Mouse (Mus musculus): Measurements from ENCODE around the gene Fam151a. TPM values are rescaled to one million over a fixed set of nuclear protein-coding genes. Genes with fewer than 3 reads are reported as not detected.
"Not testable (repeated sequence)": the region's sequence is repeated elsewhere in the genome, so short reads cannot be mapped to it uniquely, and the experiment has no call there.

The Fam151a gene
- total and polyA plus RNA-seq, 2 experiments from 2014 or later, result not detected

GRCm38 (mm10) chr4:106720631-106721030, 13.1 kb upstream of the Fam151a start:
- Histone ChIP-seq H3K4me1 (ENCODE audit: control insufficient read depth, insufficient read depth) (no peaks in the 10 kb centered on the region), H3K4me3 (ENCODE audit: low read depth, low read length) (no peak overlapping the region), H3K9ac (replicated peaks; ENCODE audit: low read depth, low read length) (no peak overlapping the region), H3K27me3 (ENCODE audit: control insufficient read depth, insufficient read depth, low read length) (0 out of 2 replicates have a peak, but pooled peaks cover 4% of the 10 kb centered on the region), H3K9me3 (replicated peaks; ENCODE audit: control insufficient read depth, low read length) (no peaks in the 10 kb centered on the region), H3K36me3 (replicated peaks; ENCODE audit: control insufficient read depth, insufficient read depth, low read length) (no peaks in the 10 kb centered on the region), H3K27ac (ENCODE audit: low read depth) (no peak overlapping the region), H3K4me2 (ENCODE audit: low read depth, low read length) (no peak overlapping the region)
- ATAC-seq (ENCODE audit: insufficient read depth, low read depth), result no peak
- TF ChIP-seq EP300 (IDR thresholded peaks at IDR 0.05; ENCODE audit: low read depth) (no peak), CTCF (IDR thresholded peaks at IDR 0.05; ENCODE audit: low read depth) (no peak)
- WGBS, result 51% methylated on average over 4 of the region's 4 CpGs
- DNase-seq (ENCODE audit: low spot score), result no peak

DNA sequence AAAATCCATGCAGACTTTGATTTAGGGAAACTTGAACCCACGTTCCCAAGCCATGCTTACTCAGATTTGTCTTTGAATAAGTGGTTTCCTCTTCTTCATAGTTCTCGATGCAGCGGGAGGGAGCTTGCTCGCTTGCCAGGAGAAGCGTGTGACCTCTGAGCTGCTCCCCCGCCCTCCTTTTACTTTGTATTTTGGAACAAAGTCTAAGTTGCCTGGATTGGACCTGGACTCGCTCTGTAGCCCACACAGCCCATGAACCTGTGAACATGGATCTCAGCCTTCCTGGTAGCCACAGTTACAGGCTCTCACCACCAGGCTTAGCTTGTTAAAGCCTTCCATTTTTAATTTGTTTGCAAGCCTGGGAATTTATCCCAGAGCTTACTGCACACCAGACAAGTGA, 2.9 kb upstream of the Fam151a start, which contains the start of gene Mroh7:
TSS of gene Mroh7 (minus strand) at position 112 of the 400 bp plus-strand sequence.
- TF ChIP-seq CTCF (IDR thresholded peaks at IDR 0.05; ENCODE audit: low read depth) (no peak), EP300 (IDR thresholded peaks at IDR 0.05; ENCODE audit: low read depth) (no peak)
- Histone ChIP-seq H3K4me2 (ENCODE audit: low read depth, low read length) (no peak within 1 kb of the TSS), H3K4me1 (ENCODE audit: control insufficient read depth, insufficient read depth) (no peaks in the 10 kb centered on the region), H3K4me3 (ENCODE audit: low read depth, low read length) (no peak within 1 kb of the TSS), H3K9me3 (replicated peaks; ENCODE audit: control insufficient read depth, low read length) (no peaks in the 10 kb centered on the region), H3K9ac (replicated peaks; ENCODE audit: low read depth, low read length) (no peak within 1 kb of the TSS), H3K27ac (ENCODE audit: low read depth) (no peak within 1 kb of the TSS), H3K36me3 (replicated peaks; ENCODE audit: control insufficient read depth, insufficient read depth, low read length) (no peaks in the 10 kb centered on the region), H3K27me3 (ENCODE audit: control insufficient read depth, insufficient read depth, low read length) (no peaks in the 10 kb centered on the region)
- no peak for DNase-seq (ENCODE audit: low spot score)
- WGBS, result 70% methylated on average over 7 of the region's 7 CpGs
- ATAC-seq (ENCODE audit: insufficient read depth, low read depth), result no peak

DNA sequence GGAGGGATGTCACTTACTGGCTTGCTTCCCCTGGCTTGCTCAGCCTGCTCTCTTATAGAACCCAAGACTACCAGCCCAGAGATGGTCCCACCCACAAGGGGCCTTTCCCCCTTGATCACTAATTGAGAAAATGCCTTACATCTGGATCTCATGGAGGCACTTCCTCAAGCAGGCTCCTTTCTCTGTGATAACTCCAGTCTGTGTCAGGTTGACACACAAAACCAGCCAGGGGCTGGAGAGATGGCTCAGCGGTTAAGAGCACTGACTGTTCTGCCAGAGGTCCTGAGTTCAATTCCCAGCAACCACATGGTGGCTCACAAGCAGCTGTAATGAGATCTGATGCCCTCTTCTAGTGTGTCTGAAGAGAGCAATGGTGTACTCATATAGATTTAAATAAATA, 3.2 kb downstream of the Fam151a start:
- 96% methylated on average over 1 of the region's 1 CpGs for WGBS
- H3K36me3 ChIP-seq (replicated peaks; ENCODE audit: control insufficient read depth, insufficient read depth, low read length); H3K4me2 ChIP-seq (ENCODE audit: low read depth, low read length); H3K27ac ChIP-seq (ENCODE audit: low read depth); H3K9me3 ChIP-seq (replicated peaks; ENCODE audit: control insufficient read depth, low read length); H3K9ac ChIP-seq (replicated peaks; ENCODE audit: low read depth, low read length); H3K27me3 ChIP-seq (ENCODE audit: control insufficient read depth, insufficient read depth, low read length); ATAC-seq (ENCODE audit: insufficient read depth, low read depth); H3K4me1 ChIP-seq (ENCODE audit: control insufficient read depth, insufficient read depth); DNase-seq (ENCODE audit: low spot score); H3K4me3 ChIP-seq (ENCODE audit: low read depth, low read length): not testable (repeated sequence)

GRCm38 (mm10) chr4:106737904-106738303, 4.2 kb downstream of the Fam151a start:
- no peak for ATAC-seq (ENCODE audit: insufficient read depth, low read depth)
- Histone ChIP-seq H3K36me3 (replicated peaks; ENCODE audit: control insufficient read depth, insufficient read depth, low read length) (no peaks in the 10 kb centered on the region), H3K9me3 (replicated peaks; ENCODE audit: control insufficient read depth, low read length) (no peaks in the 10 kb centered on the region), H3K27me3 (ENCODE audit: control insufficient read depth, insufficient read depth, low read length) (no peaks in the 10 kb centered on the region), H3K27ac (ENCODE audit: low read depth) (no peak overlapping the region), H3K4me1 (ENCODE audit: control insufficient read depth, insufficient read depth) (no peaks in the 10 kb centered on the region), H3K4me3 (ENCODE audit: low read depth, low read length) (no peak overlapping the region), H3K9ac (replicated peaks; ENCODE audit: low read depth, low read length) (no peak overlapping the region), H3K4me2 (ENCODE audit: low read depth, low read length) (no peak overlapping the region)
- TF ChIP-seq EP300 (IDR thresholded peaks at IDR 0.05; ENCODE audit: low read depth) (no peak), CTCF (IDR thresholded peaks at IDR 0.05; ENCODE audit: low read depth) (no peak)
- no peak for DNase-seq (ENCODE audit: low spot score)
- WGBS, result 68% methylated on average over 3 of the region's 3 CpGs

DNA sequence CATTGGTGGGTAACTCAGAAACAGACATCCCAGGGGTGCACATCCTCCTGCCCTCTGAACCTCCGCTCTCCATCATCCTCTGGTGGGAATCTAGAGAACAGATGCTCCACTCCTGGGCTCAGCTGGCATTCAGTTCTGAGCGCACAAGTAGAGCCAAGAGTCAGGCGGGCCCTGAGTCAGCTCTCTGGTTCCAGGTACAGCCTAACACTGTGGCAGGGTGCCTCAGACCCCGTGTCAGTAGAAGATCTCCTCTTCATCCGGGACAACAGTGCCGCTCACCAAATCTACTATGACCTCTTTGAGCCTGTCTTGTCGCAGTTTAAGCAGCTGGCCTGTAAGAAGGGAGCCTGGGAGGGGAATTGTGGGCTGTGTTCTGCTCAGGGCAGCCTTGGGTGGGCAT, 12.2 kb downstream of the Fam151a start:
- H3K4me2 ChIP-seq (ENCODE audit: low read depth, low read length), result no peak overlapping the region
- no peak overlapping the region for H3K27ac ChIP-seq (ENCODE audit: low read depth)
- H3K9ac ChIP-seq (replicated peaks; ENCODE audit: low read depth, low read length), result no peak overlapping the region
- no peaks in the 10 kb centered on the region for H3K27me3 ChIP-seq (ENCODE audit: control insufficient read depth, insufficient read depth, low read length)
- H3K4me1 ChIP-seq (ENCODE audit: control insufficient read depth, insufficient read depth), result 0 out of 2 replicates have a peak, but pooled peaks cover 3% of the 10 kb centered on the region
- H3K9me3 ChIP-seq (replicated peaks; ENCODE audit: control insufficient read depth, low read length), result no peaks in the 10 kb centered on the region
- no peak for DNase-seq (ENCODE audit: low spot score)
- peaks cover 33% of the 10 kb centered on the region for H3K36me3 ChIP-seq (replicated peaks; ENCODE audit: control insufficient read depth, insufficient read depth, low read length)
- no peak for ATAC-seq (ENCODE audit: insufficient read depth, low read depth)
- H3K4me3 ChIP-seq (ENCODE audit: low read depth, low read length), result no peak overlapping the region
- TF ChIP-seq CTCF (IDR thresholded peaks at IDR 0.05; ENCODE audit: low read depth), result no peak
- no peak for TF ChIP-seq EP300 (IDR thresholded peaks at IDR 0.05; ENCODE audit: low read depth)
- 75% methylated on average over 7 of the region's 7 CpGs for WGBS

GRCm38 (mm10) chr4:106747001-106747580, 13.4 kb downstream of the Fam151a start:
- WGBS, result 83% methylated on average over 1 of the region's 1 CpGs
- H3K27me3 ChIP-seq (ENCODE audit: control insufficient read depth, insufficient read depth, low read length), result no peaks in the 10 kb centered on the region
- no peak for ATAC-seq (ENCODE audit: insufficient read depth, low read depth)

More at GRCm38 (mm10) chr4:106747001-106747580, 13.4 kb downstream of the Fam151a start:
- H3K9me3 ChIP-seq (replicated peaks; ENCODE audit: control insufficient read depth, low read length), result no peaks in the 10 kb centered on the region
- TF ChIP-seq EP300 (IDR thresholded peaks at IDR 0.05; ENCODE audit: low read depth), result no peak
- TF ChIP-seq CTCF (IDR thresholded peaks at IDR 0.05; ENCODE audit: low read depth), result no peak
- no peak for DNase-seq (ENCODE audit: low spot score)
- H3K4me2 ChIP-seq (ENCODE audit: low read depth, low read length), result no peak overlapping the region
- H3K9ac ChIP-seq (replicated peaks; ENCODE audit: low read depth, low read length), result no peak overlapping the region
- H3K36me3 ChIP-seq (replicated peaks; ENCODE audit: control insufficient read depth, insufficient read depth, low read length), result peaks cover 40% of the 10 kb centered on the region
- no peak overlapping the region for H3K27ac ChIP-seq (ENCODE audit: low read depth)
- 0 out of 2 replicates have a peak, but pooled peaks cover 3% of the 10 kb centered on the region for H3K4me1 ChIP-seq (ENCODE audit: control insufficient read depth, insufficient read depth)
- no peak overlapping the region for H3K4me3 ChIP-seq (ENCODE audit: low read depth, low read length)

Measured in heart, postnatal 0 days (tissue).